Mouse (Mus musculus) forebrain, embryonic 12.5 days (tissue): ENCODE measurements around the gene Tlk2. TPM values are rescaled to one million over a fixed set of nuclear protein-coding genes. Genes with fewer than 3 reads are reported as not detected.
"Not testable (repeated sequence)": the region's sequence is repeated elsewhere in the genome, so short reads cannot be mapped to it uniquely, and the experiment has no call there.

Experiments
- ATAC-seq: fragments of 200-750 bp; cut with Nextera tagmentation; 2 replicates; pipeline ENCODE4 v1.8.0; 2017; ENCODE audit warnings: moderate TSS enrichment; ENCODE audit not compliant: low FRiP score
- H3K27ac ChIP-seq: fragments of 300-500 bp; sonication (generic); 2 replicates; pipeline ENCODE4 v1.5.1; 2016; ENCODE audit warnings: mild to moderate bottlenecking
- H3K27me3 ChIP-seq: fragments of 300-500 bp; sonication (generic); 2 replicates; pipeline ENCODE4 v1.6.1; 2016; ENCODE audit warnings: mild to moderate bottlenecking
- H3K36me3 ChIP-seq: fragments of 300-500 bp; sonication (generic); replicated peaks from 2 replicates; pipeline ENCODE4 v1.6.1; 2016; ENCODE audit warnings: mild to moderate bottlenecking
- H3K4me1 ChIP-seq: fragments of 300-500 bp; sonication (generic); 2 replicates; pipeline ENCODE4 v1.6.1; 2016
- H3K4me2 ChIP-seq: fragments of 300-500 bp; sonication (generic); 2 replicates; pipeline ENCODE4 v1.6.1; 2016; ENCODE audit warnings: mild to moderate bottlenecking, moderate library complexity
- H3K4me3 ChIP-seq: fragments of 300-500 bp; sonication (generic); replicated peaks from 2 replicates; pipeline ENCODE4 v1.5.1; 2016; ENCODE audit warnings: mild to moderate bottlenecking
- H3K9ac ChIP-seq: fragments of 300-500 bp; sonication (generic); 2 replicates; pipeline ENCODE4 v1.6.1; 2016; ENCODE audit warnings: mild to moderate bottlenecking
- H3K9me3 ChIP-seq: fragments of 300-500 bp; sonication (generic); 2 replicates; pipeline ENCODE4 v1.6.1; 2016
- WGBS: fragments of 180-500 bp; shearing (Covaris S2); methylation state at CpG from one replicate; pipeline ENCODE4 v1.1.7; 2016; 5-methylcytosine and 5-hydroxymethylcytosine counted together
- polyA plus RNA-seq: library from polyadenylated mRNA; unstranded; fragments of >200 nt; fragmentation: Nextera tagmentation; extraction: Ambion mirVana; gene quantifications from 2 replicates; pipeline ENCODE4 v1.2.1, GENCODE M21; 2016

The Tlk2 gene
- polyA plus RNA-seq = 26.4 and 26.6 TPM in 2 replicates

DNA sequence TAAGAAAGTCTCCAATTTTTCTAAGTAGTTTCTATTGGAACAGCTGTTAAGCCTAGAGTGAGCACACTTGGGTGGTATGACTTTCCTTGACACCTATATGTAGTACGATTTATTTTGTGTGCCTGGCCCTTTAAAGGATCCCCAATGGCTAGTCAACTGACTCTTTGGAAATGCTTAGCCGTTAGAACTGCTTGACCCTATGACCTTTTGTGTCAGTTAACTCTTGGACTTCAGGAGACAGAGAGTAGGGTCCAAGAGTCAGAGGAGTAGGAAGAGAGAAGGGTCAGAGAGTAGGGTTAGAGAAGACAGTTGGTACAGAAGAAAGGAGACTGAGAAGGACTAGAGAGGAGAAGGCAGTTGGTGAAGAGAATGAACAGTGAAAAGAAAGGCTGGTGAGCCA lies at the start of gene Tlk2:
Tlk2 (plus strand) TSS at position 292 of the 400 bp plus-strand sequence.
- H3K4me3 ChIP-seq = peak within 1 kb of the TSS; percentile 96; the same call in 1 of the 2 replicates
- ATAC-seq = no peak
- no peaks in the 10 kb centered on the region for H3K9me3 ChIP-seq
- peaks cover 4% of the 10 kb centered on the region for H3K36me3 ChIP-seq
- H3K9ac ChIP-seq = no peak within 1 kb of the TSS
- no peaks in the 10 kb centered on the region for H3K27me3 ChIP-seq
- no peak within 1 kb of the TSS for H3K27ac ChIP-seq
- H3K4me2 ChIP-seq = peak within 1 kb of the TSS; percentile 79
- WGBS = 50% methylated on average over 2 of the region's 2 CpGs
- peaks cover 19% of the 10 kb centered on the region for H3K4me1 ChIP-seq

DNA sequence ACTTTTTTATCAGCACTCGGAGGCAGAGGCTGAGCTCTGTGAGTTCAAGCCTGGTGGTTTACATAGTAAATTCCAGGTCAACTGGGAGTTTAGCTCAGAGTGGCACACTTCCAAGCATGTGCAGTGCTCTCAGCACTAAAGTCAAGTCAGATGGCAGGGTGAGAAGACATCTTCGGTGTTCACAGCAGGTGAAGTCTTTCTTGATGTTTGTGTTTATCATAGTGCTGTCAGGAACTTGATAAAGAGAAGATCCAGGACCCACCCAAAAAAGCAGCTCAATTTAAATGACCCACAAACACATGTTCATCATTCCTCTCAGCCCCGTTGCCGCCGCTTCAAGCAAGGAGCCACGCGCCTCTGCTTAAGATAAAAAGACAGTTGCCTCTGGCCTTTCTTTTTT lies 42.9 kb upstream of the Tlk2 start:
- Histone ChIP-seq H3K4me2 (no peak overlapping the region), H3K9me3 (no peaks in the 10 kb centered on the region), H3K4me1 (no peaks in the 10 kb centered on the region), H3K27me3 (no peaks in the 10 kb centered on the region), H3K9ac (no peak overlapping the region), H3K27ac (no peak overlapping the region), H3K36me3 (peaks cover 95% of the 10 kb centered on the region), H3K4me3 (no peak overlapping the region)
- no peak for ATAC-seq
- whole genome bisulfite sequencing = 92% methylated on average over 7 of the region's 7 CpGs

DNA sequence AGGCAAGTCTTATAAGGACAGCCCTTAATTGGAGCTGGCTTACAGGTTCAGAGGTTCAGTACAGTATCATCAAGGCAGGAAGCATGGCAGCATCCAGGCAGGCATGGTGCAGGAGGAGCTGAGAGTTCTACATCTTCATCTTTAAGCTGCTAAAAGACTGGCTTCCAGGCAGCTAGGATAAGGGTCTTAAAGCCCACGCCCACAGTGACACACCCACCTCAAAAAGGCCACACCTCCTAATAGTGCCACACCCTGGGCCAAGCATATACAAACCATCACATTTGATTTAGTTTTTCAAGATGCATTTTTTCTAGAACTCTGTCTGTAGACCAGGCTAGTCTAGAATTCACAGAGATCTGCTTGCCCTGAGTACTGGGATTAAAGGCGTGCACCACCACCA lies 41.4 kb upstream of the Tlk2 start:
- not testable (repeated sequence) for H3K9me3 ChIP-seq, H3K27ac ChIP-seq, H3K4me3 ChIP-seq, H3K9ac ChIP-seq, ATAC-seq, H3K27me3 ChIP-seq, H3K4me1 ChIP-seq, H3K4me2 ChIP-seq
- 93% methylated on average over 2 of the region's 2 CpGs for WGBS
- H3K36me3 ChIP-seq = peaks cover 86% of the 10 kb centered on the region

DNA sequence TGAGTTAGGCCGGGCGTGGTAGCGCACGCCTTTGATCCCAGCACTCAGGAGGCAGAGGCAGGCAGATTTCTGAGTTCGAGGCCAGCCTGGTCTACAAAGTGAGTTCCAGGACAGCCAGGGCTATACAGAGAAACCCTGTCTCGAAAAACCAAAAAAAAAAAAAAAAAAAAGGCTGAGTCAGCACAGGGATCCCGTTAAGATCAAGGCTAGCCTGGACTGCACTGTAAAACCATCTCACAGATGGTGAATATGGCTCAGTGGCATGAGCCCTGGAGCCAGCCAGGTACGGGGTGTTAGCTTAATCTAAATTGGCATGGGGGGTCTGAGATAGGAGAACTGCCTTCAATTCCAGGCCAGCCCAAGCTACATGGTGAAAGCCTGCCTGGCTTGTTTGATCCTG lies 38.1 kb upstream of the Tlk2 start:
- not testable (repeated sequence) for H3K27me3 ChIP-seq

DNA sequence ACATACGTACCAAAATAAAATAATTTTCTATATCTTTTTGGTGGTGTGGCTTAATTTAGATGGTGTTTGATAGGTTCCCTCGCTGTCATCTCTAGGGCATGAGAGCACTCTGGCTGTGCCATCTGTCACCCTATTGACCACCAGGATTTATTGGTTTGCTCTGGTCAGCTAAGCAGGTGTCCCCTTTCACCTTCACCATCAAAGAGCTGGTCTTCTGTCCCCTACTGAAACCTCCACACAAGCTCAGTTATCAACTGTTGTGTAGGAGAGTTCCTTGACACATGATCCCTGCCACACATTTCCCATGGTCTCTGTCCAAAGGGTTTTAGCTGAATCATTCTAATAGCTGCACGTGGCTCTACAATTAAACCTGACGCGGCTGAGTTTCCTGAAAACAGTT lies 37.5 kb upstream of the Tlk2 start:
- no peak for ATAC-seq

More for the DNA sequence above, 38.1 kb upstream of the Tlk2 start:
- not testable (repeated sequence) for H3K4me3 ChIP-seq, ATAC-seq, H3K4me1 ChIP-seq, H3K4me2 ChIP-seq, H3K9ac ChIP-seq, H3K27ac ChIP-seq, H3K9me3 ChIP-seq
- H3K36me3 ChIP-seq = peaks cover 54% of the 10 kb centered on the region
- WGBS = 97% methylated on average over 7 of the region's 8 CpGs

DNA sequence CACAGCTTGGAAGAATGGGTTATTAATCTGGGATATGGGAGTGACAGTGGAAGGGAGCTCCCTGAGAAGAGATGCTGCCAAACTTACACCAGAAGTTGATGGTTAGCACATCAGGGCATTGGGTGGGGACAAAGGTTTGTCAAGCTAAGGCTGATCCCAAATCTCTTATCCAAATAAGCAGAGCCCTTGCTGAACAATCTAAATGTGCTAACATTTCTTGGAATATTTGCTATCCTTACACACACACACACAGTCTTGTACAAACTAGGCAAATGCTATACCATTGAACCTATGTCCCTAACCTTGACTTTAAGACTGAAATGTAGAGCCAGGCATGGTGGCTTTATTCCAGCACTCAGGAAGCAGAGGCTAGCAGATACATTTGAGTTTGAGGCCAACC lies 35.0 kb upstream of the Tlk2 start:
- Histone ChIP-seq H3K9ac (no peak overlapping the region), H3K4me3 (no peak overlapping the region), H3K36me3 (peaks cover 24% of the 10 kb centered on the region), H3K4me1 (no peaks in the 10 kb centered on the region), H3K4me2 (no peak overlapping the region), H3K27ac (no peak overlapping the region), H3K9me3 (no peaks in the 10 kb centered on the region), H3K27me3 (no peaks in the 10 kb centered on the region)
- no peak for ATAC-seq

More for the DNA sequence above, 37.5 kb upstream of the Tlk2 start:
- H3K4me2 ChIP-seq = no peak overlapping the region
- no peaks in the 10 kb centered on the region for H3K4me1 ChIP-seq
- WGBS = 95% methylated on average over 5 of the region's 5 CpGs
- no peak overlapping the region for H3K27ac ChIP-seq
- peaks cover 48% of the 10 kb centered on the region for H3K36me3 ChIP-seq
- no peak overlapping the region for H3K4me3 ChIP-seq
- H3K27me3 ChIP-seq = no peaks in the 10 kb centered on the region
- no peaks in the 10 kb centered on the region for H3K9me3 ChIP-seq
- no peak overlapping the region for H3K9ac ChIP-seq

DNA sequence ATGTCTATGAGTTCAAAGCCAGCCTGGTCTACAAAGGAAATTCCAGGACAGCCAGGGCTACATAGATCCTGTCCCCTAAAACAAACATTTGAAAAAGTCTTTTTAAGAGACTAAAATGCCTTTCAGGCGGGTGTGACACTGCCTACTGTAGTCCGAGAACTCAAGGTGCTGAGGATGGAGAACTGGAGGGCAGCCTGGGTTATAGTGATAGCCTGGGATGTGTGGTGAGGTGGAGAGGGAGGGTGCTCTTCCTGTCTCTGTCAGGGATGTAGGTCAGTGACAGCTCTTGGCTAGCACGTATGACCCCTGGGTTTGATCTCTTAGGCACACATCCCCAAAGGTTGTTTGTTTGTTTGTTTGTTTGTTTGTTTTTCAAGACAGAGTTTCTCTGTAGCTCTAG lies 34.5 kb upstream of the Tlk2 start:
- Histone ChIP-seq H3K9me3 (no peaks in the 10 kb centered on the region), H3K4me1 (no peaks in the 10 kb centered on the region), H3K4me3 (no peak overlapping the region), H3K27ac (no peak overlapping the region), H3K27me3 (no peaks in the 10 kb centered on the region), H3K36me3 (peaks cover 20% of the 10 kb centered on the region), H3K9ac (no peak overlapping the region), H3K4me2 (no peak overlapping the region)
- 87% methylated on average over 3 of the region's 3 CpGs for WGBS
- no peak for ATAC-seq

DNA sequence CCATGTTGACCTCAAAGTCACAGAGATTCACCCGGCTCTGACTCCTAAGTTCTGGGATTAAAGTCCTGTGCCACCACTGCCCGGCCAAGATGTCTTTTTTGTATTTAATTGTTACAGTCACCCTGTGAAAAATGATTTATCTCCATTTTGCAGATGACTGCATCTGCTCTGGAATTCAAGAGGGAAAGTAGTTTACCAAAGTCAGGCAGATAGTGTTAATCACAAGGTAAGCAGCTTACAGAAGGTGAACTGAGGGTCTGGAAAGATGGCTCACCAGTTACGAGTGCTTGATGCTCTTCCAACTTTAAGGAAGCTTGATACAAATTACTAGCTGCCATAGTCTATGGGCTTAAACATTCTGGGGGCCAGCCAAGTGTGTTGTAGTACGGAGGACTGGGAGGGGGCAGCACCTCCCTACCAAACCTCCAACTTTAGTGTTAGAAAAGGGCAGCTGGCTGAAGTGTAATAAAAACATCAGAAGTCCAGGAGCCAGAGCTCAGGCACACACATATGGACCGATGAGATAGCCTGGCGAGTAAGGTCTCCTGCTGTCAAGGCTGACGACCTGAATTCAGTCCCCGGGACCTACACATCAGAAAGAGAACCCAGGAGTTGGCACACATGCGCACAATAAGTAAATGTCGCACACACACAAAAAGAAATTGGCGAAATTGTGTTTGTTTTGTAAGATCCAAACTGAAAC lies 33.9 kb upstream of the Tlk2 start:
- no peak overlapping the region for H3K9ac ChIP-seq
- 85% methylated on average over 11 of the region's 11 CpGs for WGBS
- ATAC-seq = no peak

DNA sequence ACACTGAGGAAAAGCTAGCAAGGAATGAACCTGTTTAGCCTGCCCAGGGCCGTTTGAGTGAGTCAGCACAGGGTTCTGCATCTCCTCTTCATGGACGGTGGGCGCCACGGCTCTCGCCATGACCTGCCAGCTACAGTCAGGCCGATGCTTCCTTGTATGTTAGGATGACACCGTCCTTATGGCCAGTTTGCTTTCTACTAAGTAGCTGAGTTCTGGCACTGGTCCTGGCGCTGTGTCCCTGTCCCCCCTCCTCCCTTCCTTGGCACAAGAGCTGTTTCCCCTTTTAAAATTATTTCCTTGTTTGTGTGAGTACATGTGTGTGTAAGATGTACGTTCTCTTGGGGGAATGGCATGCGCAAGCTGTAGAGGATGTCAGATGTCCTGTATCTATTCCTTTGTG lies 33.4 kb upstream of the Tlk2 start:
- Histone ChIP-seq H3K27ac (no peak overlapping the region), H3K9ac (no peak overlapping the region; the same call in 1 of the 2 replicates), H3K27me3 (no peaks in the 10 kb centered on the region), H3K4me3 (no peak overlapping the region), H3K36me3 (peaks cover 9% of the 10 kb centered on the region), H3K9me3 (no peaks in the 10 kb centered on the region), H3K4me1 (no peaks in the 10 kb centered on the region), H3K4me2 (no peak overlapping the region)
- no peak for ATAC-seq
- WGBS = 93% methylated on average over 10 of the region's 10 CpGs

More for the DNA sequence above, 33.9 kb upstream of the Tlk2 start:
- Histone ChIP-seq H3K36me3 (peaks cover 14% of the 10 kb centered on the region), H3K4me2 (no peak overlapping the region), H3K9me3 (no peaks in the 10 kb centered on the region), H3K27me3 (no peaks in the 10 kb centered on the region), H3K4me1 (no peaks in the 10 kb centered on the region), H3K4me3 (no peak overlapping the region), H3K27ac (no peak overlapping the region)

DNA sequence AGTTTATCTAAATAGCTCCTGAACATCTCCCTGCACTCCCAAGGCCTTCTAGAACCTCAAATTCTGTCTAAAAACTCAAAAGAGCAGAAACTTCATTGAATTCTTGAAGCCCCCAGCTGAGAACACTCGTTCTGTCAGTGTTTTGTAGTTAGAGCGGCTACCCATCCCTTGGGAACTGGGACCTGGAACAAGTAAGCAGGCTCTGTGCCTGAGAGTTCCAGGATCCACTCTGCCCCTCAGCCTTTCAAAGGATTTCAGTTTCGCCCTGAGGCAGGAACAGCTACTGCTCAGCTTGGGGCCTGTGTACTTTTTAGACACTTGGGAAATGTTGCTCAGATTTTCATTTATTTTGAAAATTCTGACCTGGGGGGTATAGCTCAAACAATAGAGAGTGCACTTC lies 32.0 kb upstream of the Tlk2 start, which contains the start of gene Gm10842:
Gm10842 (plus strand) TSS at position 301 of the 400 bp plus-strand sequence.
- no peaks in the 10 kb centered on the region for H3K36me3 ChIP-seq
- H3K27ac ChIP-seq = no peak within 1 kb of the TSS
- H3K4me1 ChIP-seq = peaks cover 6% of the 10 kb centered on the region; the same call in 1 of the 2 replicates
- 74% methylated on average over 3 of the region's 3 CpGs for WGBS
- H3K4me3 ChIP-seq = no peak within 1 kb of the TSS
- no peaks in the 10 kb centered on the region for H3K27me3 ChIP-seq
- H3K9me3 ChIP-seq = no peaks in the 10 kb centered on the region
- H3K9ac ChIP-seq = no peak within 1 kb of the TSS
- ATAC-seq = no peak
- H3K4me2 ChIP-seq = no peak within 1 kb of the TSS

DNA sequence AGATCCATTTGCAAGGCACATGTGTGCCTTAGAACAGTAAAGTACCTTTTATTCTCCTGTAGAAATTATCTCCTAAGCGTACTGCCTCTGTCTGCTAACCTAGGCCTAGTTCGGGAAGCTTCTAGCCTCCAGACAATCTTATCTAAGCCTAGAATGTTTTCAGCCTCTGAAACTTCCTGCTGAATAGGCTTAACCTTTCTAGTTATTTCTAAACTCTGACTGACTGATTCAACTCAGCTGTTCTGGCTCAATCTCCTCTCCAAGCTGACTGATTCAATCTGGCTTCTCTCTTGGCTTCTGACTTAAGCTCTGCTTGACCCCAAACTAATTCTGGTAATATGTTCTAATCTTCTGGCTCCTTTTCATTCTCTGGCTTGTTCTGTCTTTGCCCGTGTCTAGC lies 29.3 kb upstream of the Tlk2 start:
- ATAC-seq = no peak
- WGBS = 85% methylated on average over 3 of the region's 3 CpGs
- H3K9me3 ChIP-seq = no peaks in the 10 kb centered on the region

DNA sequence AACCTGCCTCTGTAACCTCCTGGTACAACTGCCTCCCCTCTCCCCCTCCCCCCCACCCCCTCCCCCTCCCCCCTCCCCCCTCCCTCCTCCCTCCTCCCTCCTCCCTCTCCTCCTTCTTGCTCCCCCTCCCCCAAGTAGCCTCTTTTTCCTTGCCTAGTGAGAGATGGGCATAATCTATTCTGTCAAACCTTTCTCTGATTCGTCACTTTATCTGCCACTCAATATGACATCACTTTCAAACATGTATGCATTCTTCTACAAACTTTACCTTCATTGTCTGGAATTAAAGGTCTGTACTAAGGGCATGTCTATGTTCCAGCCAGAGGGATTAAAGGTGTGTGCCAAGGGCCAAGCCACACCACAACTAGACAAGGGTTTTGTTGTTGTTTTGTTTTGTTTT lies 28.8 kb upstream of the Tlk2 start:
- 100% methylated on average over 1 of the region's 1 CpGs for WGBS
- ATAC-seq = no peak
- no peaks in the 10 kb centered on the region for H3K36me3 ChIP-seq
- H3K4me2 ChIP-seq = no peak overlapping the region
- peaks cover 15% of the 10 kb centered on the region for H3K4me1 ChIP-seq
- no peaks in the 10 kb centered on the region for H3K27me3 ChIP-seq
- no peak overlapping the region for H3K9ac ChIP-seq
- no peak overlapping the region for H3K4me3 ChIP-seq
- no peak overlapping the region for H3K27ac ChIP-seq
- no peaks in the 10 kb centered on the region for H3K9me3 ChIP-seq

More for the DNA sequence above, 29.3 kb upstream of the Tlk2 start:
- no peak overlapping the region for H3K4me2 ChIP-seq
- H3K4me1 ChIP-seq = peaks cover 15% of the 10 kb centered on the region
- H3K36me3 ChIP-seq = no peaks in the 10 kb centered on the region
- H3K27me3 ChIP-seq = no peaks in the 10 kb centered on the region
- no peak overlapping the region for H3K9ac ChIP-seq
- no peak overlapping the region for H3K4me3 ChIP-seq
- no peak overlapping the region for H3K27ac ChIP-seq

DNA sequence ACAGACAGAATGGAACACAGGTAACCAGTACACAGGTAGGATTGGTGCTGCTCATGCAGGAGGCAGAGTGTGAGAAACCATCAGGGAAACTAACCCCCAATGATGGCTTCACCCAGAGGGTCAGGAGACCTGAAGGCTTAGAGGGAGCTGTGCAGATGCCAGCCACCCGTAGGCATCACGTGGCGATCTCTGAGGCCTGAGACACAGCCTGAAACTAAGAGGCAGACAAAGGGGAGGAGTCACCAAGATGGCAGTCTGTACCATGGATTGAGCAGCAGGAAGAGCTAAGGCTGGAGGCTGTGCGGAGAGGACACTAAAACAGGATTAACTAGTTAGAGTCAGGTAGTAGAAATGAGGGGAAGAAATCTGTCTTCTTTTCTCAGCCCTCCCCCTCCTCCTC lies 27.9 kb upstream of the Tlk2 start:
- H3K4me1 ChIP-seq = peaks cover 15% of the 10 kb centered on the region
- WGBS = 72% methylated on average over 4 of the region's 4 CpGs
- no peak for ATAC-seq

More for the DNA sequence above, 27.9 kb upstream of the Tlk2 start:
- Histone ChIP-seq H3K27me3 (no peaks in the 10 kb centered on the region), H3K4me3 (no peak overlapping the region), H3K27ac (no peak overlapping the region), H3K9me3 (no peaks in the 10 kb centered on the region), H3K36me3 (no peaks in the 10 kb centered on the region), H3K4me2 (no peak overlapping the region), H3K9ac (no peak overlapping the region)
